Mouse (Mus musculus): Measurements from ENCODE around the gene Tnfsf9. TPM values are rescaled to one million over a fixed set of nuclear protein-coding genes. Genes with fewer than 3 reads are reported as not detected.

Gene Tnfsf9
- polyA plus RNA-seq, 1 experiment: 0.04 TPM

DNA sequence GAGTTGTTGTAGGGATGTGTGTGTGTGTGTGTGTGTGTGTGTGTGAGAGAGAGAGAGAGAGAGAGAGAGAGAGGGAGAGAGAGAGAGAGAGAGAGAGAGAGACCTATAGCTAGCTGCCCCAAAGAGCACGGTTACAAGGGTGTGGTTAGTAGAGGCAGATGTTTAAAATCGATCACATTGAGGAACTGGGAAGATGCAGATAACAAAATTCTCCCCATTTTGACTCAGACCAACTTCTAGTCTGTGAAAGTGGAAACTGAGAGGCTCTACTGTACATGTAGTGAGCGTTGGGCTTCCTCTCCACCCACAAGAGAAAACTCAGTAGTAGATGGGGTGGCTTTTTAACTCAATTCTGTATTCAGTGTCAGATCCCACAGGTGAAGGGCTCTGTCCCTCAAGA lies 34.6 kb downstream of the Tnfsf9 start:
- no peak for TF ChIP-seq TAL1 (IDR thresholded peaks at IDR 0.05; ENCODE audit: low read length)
- no peak for TF ChIP-seq GATA1 (IDR thresholded peaks at IDR 0.05; ENCODE audit: low read length)

GRCm38 (mm10) chr17:57143704-57144103 lies 38.6 kb downstream of the Tnfsf9 start:
- Histone ChIP-seq H3K27me3 (ENCODE audit: control insufficient read depth) (peaks cover 29% of the 10 kb centered on the region), H3K36me3 (ENCODE audit: control insufficient read depth) (no peaks in the 10 kb centered on the region), H3K9me3 (ENCODE audit: control insufficient read depth, low read length) (no peaks in the 10 kb centered on the region), H3K4me1 (ENCODE audit: control insufficient read depth) (peaks cover 8% of the 10 kb centered on the region), H3K4me3 (replicated peaks) (no peak overlapping the region)
- TF ChIP-seq GATA1 (IDR thresholded peaks at IDR 0.05; ENCODE audit: low read length) (no peak), TAL1 (IDR thresholded peaks at IDR 0.05; ENCODE audit: low read length) (no peak)

More for the DNA sequence above, 34.6 kb downstream of the Tnfsf9 start:
- H3K4me1 ChIP-seq (ENCODE audit: control insufficient read depth): peaks cover 10% of the 10 kb centered on the region
- no peaks in the 10 kb centered on the region for H3K9me3 ChIP-seq (ENCODE audit: control insufficient read depth, low read length)
- no peak overlapping the region for H3K4me3 ChIP-seq (replicated peaks)
- no peaks in the 10 kb centered on the region for H3K36me3 ChIP-seq (ENCODE audit: control insufficient read depth)
- H3K27me3 ChIP-seq (ENCODE audit: control insufficient read depth): no peaks in the 10 kb centered on the region; the same call in 1 of the 2 replicates

DNA sequence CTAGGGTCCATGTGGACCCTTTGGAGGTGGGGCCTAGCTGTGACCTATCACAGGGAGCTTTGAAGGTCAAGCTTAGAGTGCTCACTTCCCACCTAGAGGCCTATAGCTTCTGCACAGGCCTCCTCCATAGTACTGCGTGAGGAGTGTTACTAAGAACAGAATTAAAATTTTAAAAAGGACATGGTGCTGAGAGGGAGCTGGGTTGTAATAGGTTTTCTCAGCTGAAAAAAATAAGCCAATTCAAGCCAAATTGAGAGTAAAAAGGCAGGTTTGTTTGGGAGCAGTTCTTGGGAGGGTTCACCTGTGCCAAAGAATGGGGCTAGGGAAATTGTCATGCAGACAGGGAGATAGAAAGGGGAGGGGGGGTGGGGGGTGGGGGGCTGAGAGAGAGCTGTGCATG lies 40.0 kb downstream of the Tnfsf9 start:
- H3K27me3 ChIP-seq (ENCODE audit: control insufficient read depth): peaks cover 43% of the 10 kb centered on the region
- H3K4me1 ChIP-seq (ENCODE audit: control insufficient read depth): peaks cover under 1% of the 10 kb centered on the region; the same call in 1 of the 2 replicates
- H3K9me3 ChIP-seq (ENCODE audit: control insufficient read depth, low read length): peaks cover under 1% of the 10 kb centered on the region; the same call in 1 of the 2 replicates
- TF ChIP-seq TAL1 (IDR thresholded peaks at IDR 0.05; ENCODE audit: low read length): no peak
- TF ChIP-seq GATA1 (IDR thresholded peaks at IDR 0.05; ENCODE audit: low read length): no peak
- H3K4me3 ChIP-seq (replicated peaks): no peak overlapping the region
- no peaks in the 10 kb centered on the region for H3K36me3 ChIP-seq (ENCODE audit: control insufficient read depth)

DNA sequence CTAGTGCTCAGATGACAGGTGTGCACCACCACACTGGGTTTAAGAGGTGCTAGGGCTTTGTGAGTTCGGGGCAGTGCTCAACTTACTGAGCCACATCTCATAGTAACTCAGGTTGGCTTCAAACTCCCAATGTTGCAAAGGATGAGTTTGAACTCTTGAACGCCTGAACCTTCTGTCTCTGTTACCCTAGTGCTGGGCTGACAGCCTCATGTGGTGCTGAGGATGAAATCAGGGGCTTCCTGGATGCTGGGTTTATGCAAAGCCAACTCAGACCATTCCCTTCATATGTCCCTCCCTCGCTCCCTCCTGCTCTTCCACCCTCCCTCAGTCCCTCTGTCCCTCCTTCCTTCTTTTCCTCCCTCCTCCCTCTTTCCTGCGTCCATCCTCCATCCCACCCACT lies 43.2 kb downstream of the Tnfsf9 start:
- Histone ChIP-seq H3K4me1 (ENCODE audit: control insufficient read depth) (no peaks in the 10 kb centered on the region), H3K27me3 (ENCODE audit: control insufficient read depth) (peaks cover 56% of the 10 kb centered on the region), H3K36me3 (ENCODE audit: control insufficient read depth) (no peaks in the 10 kb centered on the region), H3K9me3 (ENCODE audit: control insufficient read depth, low read length) (peaks cover 13% of the 10 kb centered on the region), H3K4me3 (replicated peaks) (no peak overlapping the region)
- no peak for TF ChIP-seq TAL1 (IDR thresholded peaks at IDR 0.05; ENCODE audit: low read length)
- TF ChIP-seq GATA1 (IDR thresholded peaks at IDR 0.05; ENCODE audit: low read length): no peak

GRCm38 (mm10) chr17:57148994-57149803 lies 44.1 kb downstream of the Tnfsf9 start, which contains the start of gene Cd70:
Gene Cd70, minus strand, starts transcription at chr17:57149777.
- Histone ChIP-seq H3K27me3 (ENCODE audit: control insufficient read depth) (peaks cover 56% of the 10 kb centered on the region), H3K4me1 (ENCODE audit: control insufficient read depth) (no peaks in the 10 kb centered on the region), H3K4me3 (replicated peaks) (no peak within 1 kb of the TSS), H3K36me3 (ENCODE audit: control insufficient read depth) (no peaks in the 10 kb centered on the region), H3K9me3 (ENCODE audit: control insufficient read depth, low read length) (peaks cover 13% of the 10 kb centered on the region)
- no peak for TF ChIP-seq TAL1 (IDR thresholded peaks at IDR 0.05; ENCODE audit: low read length)
- TF ChIP-seq GATA1 (IDR thresholded peaks at IDR 0.05; ENCODE audit: low read length): no peak

- Histone ChIP-seq H3K4me1 (ENCODE audit: control insufficient read depth) (peaks cover 5% of the 10 kb centered on the region; the same call in 1 of the 2 replicates), H3K9me3 (ENCODE audit: control insufficient read depth, low read length) (peaks cover 13% of the 10 kb centered on the region), H3K27me3 (ENCODE audit: control insufficient read depth) (peaks cover 34% of the 10 kb centered on the region), H3K36me3 (ENCODE audit: control insufficient read depth) (no peaks in the 10 kb centered on the region), H3K4me3 (replicated peaks) (no peak overlapping the region)
- TF ChIP-seq GATA1 (IDR thresholded peaks at IDR 0.05; ENCODE audit: low read length) (no peak), TAL1 (IDR thresholded peaks at IDR 0.05; ENCODE audit: low read length) (no peak)
Measured at GRCm38 (mm10) chr17:57153006-57153405, 47.9 kb downstream of the Tnfsf9 start.

GRCm38 (mm10) chr17:57153787-57154186 lies 48.7 kb downstream of the Tnfsf9 start:
- H3K9me3 ChIP-seq (ENCODE audit: control insufficient read depth, low read length): peaks cover 13% of the 10 kb centered on the region
- peaks cover 5% of the 10 kb centered on the region; the same call in 1 of the 2 replicates for H3K4me1 ChIP-seq (ENCODE audit: control insufficient read depth)
- no peaks in the 10 kb centered on the region for H3K36me3 ChIP-seq (ENCODE audit: control insufficient read depth)
- TF ChIP-seq TAL1 (IDR thresholded peaks at IDR 0.05; ENCODE audit: low read length): no peak
- no peak for TF ChIP-seq GATA1 (IDR thresholded peaks at IDR 0.05; ENCODE audit: low read length)
- H3K4me3 ChIP-seq (replicated peaks): no peak overlapping the region
- peaks cover 26% of the 10 kb centered on the region for H3K27me3 ChIP-seq (ENCODE audit: control insufficient read depth)

Other genes with a start within 250 kb of the Tnfsf9 start
- not detected in 2 replicates for gene Acsbg2, start 230.9 kb upstream of the Tnfsf9 start, polyA plus RNA-seq (2012)
- gene 1700061G19Rik, start 229.8 kb upstream of the Tnfsf9 start, polyA plus RNA-seq (2012): not detected in 2 replicates
- gene Mllt1, start 169.9 kb upstream of the Tnfsf9 start, polyA plus RNA-seq (2012): 5.1 and 5.8 TPM in 2 replicates
- gene Acer1, start 123.2 kb upstream of the Tnfsf9 start, polyA plus RNA-seq (2012): 0.01 TPM in 1 of 2 replicates, not detected in the other
- gene Clpp, start 115.0 kb upstream of the Tnfsf9 start, polyA plus RNA-seq (2012): 12.3 and 14.6 TPM in 2 replicates
- 2.1 and 2.9 TPM in 2 replicates for gene Alkbh7, start 108.0 kb upstream of the Tnfsf9 start, polyA plus RNA-seq (2012)
- gene Pspn, start 105.3 kb upstream of the Tnfsf9 start, polyA plus RNA-seq (2012): not detected in 2 replicates
- 31.9 and 32.9 TPM in 2 replicates for gene Gtf2f1, start 94.0 kb upstream of the Tnfsf9 start, polyA plus RNA-seq (2012)
- not detected in 2 replicates for gene Gm17949, start 93.9 kb upstream of the Tnfsf9 start, polyA plus RNA-seq (2012)
- gene Khsrp, start 73.8 kb upstream of the Tnfsf9 start, polyA plus RNA-seq (2012): 31.3 and 33.6 TPM in 2 replicates
- gene Slc25a41, start 63.7 kb upstream of the Tnfsf9 start, polyA plus RNA-seq (2012): not detected in 2 replicates
- gene Crb3, start 46.2 kb upstream of the Tnfsf9 start, polyA plus RNA-seq (2012): 0.05 TPM in 2 replicates
- gene Slc25a23, start 45.5 kb upstream of the Tnfsf9 start, polyA plus RNA-seq (2012): 0.21 and 0.26 TPM in 2 replicates
- gene Dennd1c, start 26.8 kb upstream of the Tnfsf9 start, polyA plus RNA-seq (2012): 0.03 and 0.09 TPM in 2 replicates
- not detected in 2 replicates for gene Tubb4a, start 17.5 kb upstream of the Tnfsf9 start, polyA plus RNA-seq (2012)
- gene Cd70, start 44.5 kb downstream of the Tnfsf9 start, polyA plus RNA-seq (2012): not detected in 2 replicates
- 0.02 TPM in 1 of 2 replicates, not detected in the other for gene Tnfsf14, start 88.9 kb downstream of the Tnfsf9 start, polyA plus RNA-seq (2012)
- gene C3, start 122.8 kb downstream of the Tnfsf9 start, polyA plus RNA-seq (2012): 0.11 and 0.12 TPM in 2 replicates
- 1.4 and 1.9 TPM in 2 replicates for gene Gpr108, start 143.1 kb downstream of the Tnfsf9 start, polyA plus RNA-seq (2012)
- 0.04 and 0.18 TPM in 2 replicates for gene Trip10, start 144.1 kb downstream of the Tnfsf9 start, polyA plus RNA-seq (2012)
- gene Vav1, start 173.8 kb downstream of the Tnfsf9 start, polyA plus RNA-seq (2012): 0.18 and 0.21 TPM in 2 replicates